Mouse (Mus musculus) neural tube, embryonic 12.5 days (tissue): ENCODE measurements around the gene Mapkbp1. TPM values are rescaled to one million over a fixed set of nuclear protein-coding genes. Genes with fewer than 3 reads are reported as not detected.

Experiments used
- ATAC-seq: fragments of 200-750 bp; cut with Nextera tagmentation; 2 replicates; pipeline ENCODE4 v1.8.0; 2017; ENCODE audit warnings: low read depth, mild to moderate bottlenecking, moderate TSS enrichment, moderate library complexity; ENCODE audit not compliant: low FRiP score
- H3K27ac ChIP-seq: fragments of 300-500 bp; sonication (generic); 2 replicates; pipeline ENCODE4 v1.5.1; 2016
- H3K27me3 ChIP-seq: fragments of 300-500 bp; sonication (generic); replicated peaks from 2 replicates; pipeline ENCODE4 v1.6.1; 2016; ENCODE audit warnings: mild to moderate bottlenecking
- H3K36me3 ChIP-seq: fragments of 300-500 bp; sonication (generic); 2 replicates; pipeline ENCODE4 v1.6.1; 2016; ENCODE audit warnings: mild to moderate bottlenecking
- H3K4me1 ChIP-seq: fragments of 300-500 bp; sonication (generic); 2 replicates; pipeline ENCODE4 v1.6.1; 2016
- H3K4me2 ChIP-seq: fragments of 300-500 bp; sonication (generic); replicated peaks from 2 replicates; pipeline ENCODE4 v1.6.1; 2016; ENCODE audit warnings: mild to moderate bottlenecking
- H3K4me3 ChIP-seq: fragments of 300-500 bp; sonication (generic); 2 replicates; pipeline ENCODE4 v1.5.1; 2016
- H3K9ac ChIP-seq: fragments of 300-500 bp; sonication (generic); 2 replicates; pipeline ENCODE4 v1.6.1; 2016; ENCODE audit warnings: mild to moderate bottlenecking
- H3K9me3 ChIP-seq: fragments of 300-500 bp; sonication (generic); 2 replicates; pipeline ENCODE4 v1.6.1; 2016; ENCODE audit warnings: mild to moderate bottlenecking
- WGBS: fragments of 180-500 bp; shearing (Covaris S2); methylation state at CpG from one replicate; pipeline ENCODE4 v1.1.7; 2016; 5-methylcytosine and 5-hydroxymethylcytosine counted together
- polyA plus RNA-seq: library from polyadenylated mRNA; unstranded; fragments of >200 nt; fragmentation: Nextera tagmentation; extraction: Ambion mirVana; gene quantifications from 2 replicates; pipeline ENCODE4 v1.2.1, GENCODE M21; 2016

The Mapkbp1 gene
- polyA plus RNA-seq, 1 experiment from 2014 or later: 4.6 TPM

DNA sequence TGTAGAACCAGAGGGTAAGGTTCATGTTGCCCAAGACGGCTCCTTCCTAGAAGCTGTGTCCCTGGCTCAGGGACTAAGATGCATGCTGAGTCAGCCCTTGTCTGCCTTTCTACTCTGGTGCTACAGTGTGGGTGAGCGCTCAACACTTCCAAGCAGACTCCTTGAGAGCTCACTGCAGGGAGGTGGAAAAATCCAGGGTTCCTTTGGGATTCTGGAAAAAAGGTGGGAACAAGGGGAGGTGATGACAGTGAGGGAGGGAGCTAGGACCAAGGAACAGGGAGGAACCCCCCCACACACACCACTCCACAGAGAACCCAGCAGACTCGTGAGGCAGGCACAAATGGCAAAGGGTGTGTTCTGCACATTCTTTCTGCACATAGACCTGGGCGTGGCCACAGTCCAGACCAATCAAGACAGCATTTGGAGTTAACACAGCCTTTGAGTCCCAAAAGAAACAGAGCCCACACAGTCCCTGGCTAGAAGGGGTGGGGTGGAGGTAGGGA, 71.7 kb downstream of the Mapkbp1 start:
- Histone ChIP-seq H3K4me2 (no peak overlapping the region), H3K27ac (no peak overlapping the region), H3K36me3 (peaks cover 36% of the 10 kb centered on the region), H3K4me3 (no peak overlapping the region), H3K9ac (no peak overlapping the region), H3K9me3 (no peaks in the 10 kb centered on the region), H3K4me1 (0 out of 2 replicates have a peak, but pooled peaks cover 9% of the 10 kb centered on the region), H3K27me3 (no peaks in the 10 kb centered on the region)
- 56% methylated on average over 4 of the region's 4 CpGs for WGBS
- ATAC-seq: no peak

DNA sequence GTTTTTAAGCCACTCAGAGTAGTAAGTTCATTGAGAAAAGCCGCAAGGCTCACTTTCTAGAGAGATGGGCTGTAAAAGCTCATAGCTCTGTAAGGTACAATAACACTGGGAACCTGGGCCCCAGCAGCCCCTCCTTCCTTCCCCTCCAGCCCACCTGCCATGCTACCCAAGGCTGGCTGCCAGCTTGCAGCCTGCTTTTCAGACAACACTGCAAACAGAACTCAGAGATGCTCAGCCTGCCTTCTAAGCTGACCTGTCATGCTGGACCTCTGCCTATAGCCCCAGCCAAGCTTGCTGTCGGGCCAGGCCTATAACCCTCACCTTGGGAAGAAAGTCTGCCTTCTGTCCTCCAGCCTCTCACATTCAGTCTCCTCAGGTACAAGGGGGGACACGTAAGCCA, 72.2 kb downstream of the Mapkbp1 start:
- H3K4me3 ChIP-seq: no peak overlapping the region
- ATAC-seq: no peak
- H3K9ac ChIP-seq: no peak overlapping the region
- H3K36me3 ChIP-seq: peaks cover 31% of the 10 kb centered on the region
- no peak overlapping the region for H3K27ac ChIP-seq
- H3K4me1 ChIP-seq: 0 out of 2 replicates have a peak, but pooled peaks cover 9% of the 10 kb centered on the region
- WGBS: 67% methylated on average over 3 of the region's 3 CpGs
- H3K9me3 ChIP-seq: no peaks in the 10 kb centered on the region
- no peak overlapping the region for H3K4me2 ChIP-seq
- no peaks in the 10 kb centered on the region for H3K27me3 ChIP-seq

DNA sequence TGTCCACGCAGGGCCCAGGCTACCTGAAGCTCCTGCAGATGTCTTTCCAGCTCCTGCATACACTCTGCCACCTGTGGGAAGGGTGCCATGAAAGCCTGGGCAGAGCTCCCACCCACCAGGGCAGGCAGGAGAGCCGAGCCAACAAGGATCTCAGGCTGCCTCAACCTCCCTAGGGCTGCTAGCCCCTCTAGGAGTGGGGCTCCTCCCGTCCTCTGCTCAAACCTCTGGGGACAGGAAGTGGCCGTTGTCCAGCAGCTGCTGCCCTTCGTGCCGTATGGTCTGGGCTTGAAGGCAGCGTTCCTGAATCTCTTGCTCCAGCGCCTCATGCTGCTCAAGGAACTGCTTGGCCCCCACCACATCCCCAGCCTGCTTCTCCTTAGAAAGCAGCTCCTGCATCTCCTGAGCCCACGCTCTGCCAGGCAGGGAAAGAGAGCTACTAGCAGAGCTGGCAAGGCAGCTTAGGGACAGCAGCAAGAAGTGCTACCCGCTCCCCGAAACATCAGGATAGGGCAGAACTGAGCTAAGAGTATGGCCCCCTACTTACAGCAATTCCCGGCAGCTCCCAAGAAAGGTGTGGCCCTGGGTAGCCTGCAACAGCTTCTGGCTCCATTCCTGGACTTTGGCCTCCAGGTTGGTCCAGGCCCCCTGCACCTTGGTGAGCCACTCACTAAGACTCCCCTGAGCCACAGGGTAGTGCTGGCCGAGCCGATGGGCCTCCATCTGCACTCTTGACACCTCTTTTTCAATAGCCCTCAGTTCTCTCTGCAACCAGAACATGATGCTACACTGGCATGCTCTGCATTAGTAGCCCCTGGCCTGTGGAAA, 74.2 kb downstream of the Mapkbp1 start:
- no peak overlapping the region for H3K4me2 ChIP-seq
- H3K4me1 ChIP-seq: 0 out of 2 replicates have a peak, but pooled peaks cover 9% of the 10 kb centered on the region
- H3K9ac ChIP-seq: no peak overlapping the region
- no peaks in the 10 kb centered on the region for H3K9me3 ChIP-seq
- ATAC-seq: no peak
- no peak overlapping the region for H3K4me3 ChIP-seq
- H3K27me3 ChIP-seq: no peaks in the 10 kb centered on the region
- no peak overlapping the region for H3K27ac ChIP-seq
- 77% methylated on average over 14 of the region's 14 CpGs for WGBS
- H3K36me3 ChIP-seq: peaks cover 11% of the 10 kb centered on the region

- H3K27me3 ChIP-seq: no peaks in the 10 kb centered on the region
- H3K4me2 ChIP-seq: no peak overlapping the region
- no peaks in the 10 kb centered on the region for H3K9me3 ChIP-seq
- no peak overlapping the region for H3K27ac ChIP-seq
- H3K36me3 ChIP-seq: no peaks in the 10 kb centered on the region
- no peak for ATAC-seq
- 0 out of 2 replicates have a peak, but pooled peaks cover 9% of the 10 kb centered on the region for H3K4me1 ChIP-seq
- H3K4me3 ChIP-seq: no peak overlapping the region
- 70% methylated on average over 9 of the region's 9 CpGs for WGBS
- no peak overlapping the region for H3K9ac ChIP-seq
Observed at GRCm38 (mm10) chr2:120048173-120048572, 75.7 kb downstream of the Mapkbp1 start.

- Histone ChIP-seq H3K9ac (no peak overlapping the region), H3K4me3 (no peak overlapping the region), H3K4me1 (0 out of 2 replicates have a peak, but pooled peaks cover 9% of the 10 kb centered on the region), H3K9me3 (no peaks in the 10 kb centered on the region), H3K36me3 (no peaks in the 10 kb centered on the region), H3K27ac (no peak overlapping the region), H3K4me2 (no peak overlapping the region), H3K27me3 (no peaks in the 10 kb centered on the region)
- 66% methylated on average over 10 of the region's 10 CpGs for WGBS
- ATAC-seq: no peak
Observed at GRCm38 (mm10) chr2:120049632-120050274, 77.3 kb downstream of the Mapkbp1 start.

GRCm38 (mm10) chr2:120051405-120051804, 78.9 kb downstream of the Mapkbp1 start:
- 69% methylated on average over 6 of the region's 6 CpGs for WGBS
- no peak for ATAC-seq
- no peaks in the 10 kb centered on the region for H3K9me3 ChIP-seq
- H3K27me3 ChIP-seq: no peaks in the 10 kb centered on the region
- H3K9ac ChIP-seq: no peak overlapping the region
- no peak overlapping the region for H3K27ac ChIP-seq
- H3K4me3 ChIP-seq: no peak overlapping the region
- H3K4me1 ChIP-seq: 0 out of 2 replicates have a peak, but pooled peaks cover 6% of the 10 kb centered on the region
- no peaks in the 10 kb centered on the region for H3K36me3 ChIP-seq
- no peak overlapping the region for H3K4me2 ChIP-seq

GRCm38 (mm10) chr2:120054771-120055552, 82.5 kb downstream of the Mapkbp1 start:
- H3K27ac ChIP-seq: no peak overlapping the region
- ATAC-seq: no peak
- 90% methylated on average over 12 of the region's 12 CpGs for WGBS
- no peak overlapping the region for H3K4me3 ChIP-seq
- H3K4me1 ChIP-seq: no peaks in the 10 kb centered on the region
- no peaks in the 10 kb centered on the region for H3K9me3 ChIP-seq
- no peak overlapping the region for H3K4me2 ChIP-seq
- no peaks in the 10 kb centered on the region for H3K36me3 ChIP-seq
- H3K9ac ChIP-seq: no peak overlapping the region
- H3K27me3 ChIP-seq: no peaks in the 10 kb centered on the region

GRCm38 (mm10) chr2:120055923-120056322, 83.4 kb downstream of the Mapkbp1 start:
- ATAC-seq: no peak
- no peak overlapping the region for H3K4me3 ChIP-seq
- 92% methylated on average over 10 of the region's 10 CpGs for WGBS
- no peaks in the 10 kb centered on the region for H3K36me3 ChIP-seq
- no peaks in the 10 kb centered on the region for H3K4me1 ChIP-seq
- no peak overlapping the region for H3K4me2 ChIP-seq
- H3K9ac ChIP-seq: no peak overlapping the region
- H3K9me3 ChIP-seq: no peaks in the 10 kb centered on the region
- H3K27ac ChIP-seq: no peak overlapping the region
- H3K27me3 ChIP-seq: no peaks in the 10 kb centered on the region

GRCm38 (mm10) chr2:120058818-120059217, 86.3 kb downstream of the Mapkbp1 start:
- H3K4me3 ChIP-seq: no peak overlapping the region
- H3K27ac ChIP-seq: no peak overlapping the region
- ATAC-seq: no peak
- H3K9ac ChIP-seq: no peak overlapping the region
- no peaks in the 10 kb centered on the region for H3K36me3 ChIP-seq
- WGBS: 86% methylated on average over 4 of the region's 4 CpGs
- H3K27me3 ChIP-seq: no peaks in the 10 kb centered on the region
- no peaks in the 10 kb centered on the region for H3K9me3 ChIP-seq
- H3K4me1 ChIP-seq: no peaks in the 10 kb centered on the region
- H3K4me2 ChIP-seq: no peak overlapping the region

GRCm38 (mm10) chr2:120059466-120059865, 87.0 kb downstream of the Mapkbp1 start:
- H3K9me3 ChIP-seq: no peaks in the 10 kb centered on the region
- ATAC-seq: no peak
- no peak overlapping the region for H3K4me2 ChIP-seq
- H3K9ac ChIP-seq: no peak overlapping the region
- H3K27me3 ChIP-seq: no peaks in the 10 kb centered on the region
- H3K4me1 ChIP-seq: no peaks in the 10 kb centered on the region
- H3K4me3 ChIP-seq: no peak overlapping the region
- no peak overlapping the region for H3K27ac ChIP-seq
- H3K36me3 ChIP-seq: no peaks in the 10 kb centered on the region
- WGBS: 86% methylated on average over 3 of the region's 3 CpGs

DNA sequence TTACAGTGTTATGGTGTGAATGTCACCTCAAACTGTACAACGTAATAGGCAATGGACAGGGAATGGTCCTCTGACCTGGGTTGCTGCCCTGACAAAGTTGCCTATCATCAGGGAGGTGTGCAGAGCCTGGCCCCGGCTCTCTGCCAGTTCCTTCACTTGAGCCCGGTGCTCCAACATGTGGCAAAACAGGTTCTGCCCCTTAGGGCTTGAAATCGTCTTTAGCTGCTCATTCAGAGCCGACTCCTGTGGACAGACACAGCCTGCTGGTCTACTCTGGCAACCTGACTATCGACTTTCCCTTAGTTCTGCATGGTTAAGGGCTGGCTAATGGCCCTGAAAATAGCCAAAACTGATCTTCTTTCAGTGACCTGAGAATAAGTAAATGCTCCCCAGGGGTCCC, 87.7 kb downstream of the Mapkbp1 start:
- Histone ChIP-seq H3K9ac (no peak overlapping the region), H3K27me3 (no peaks in the 10 kb centered on the region), H3K36me3 (no peaks in the 10 kb centered on the region), H3K4me1 (no peaks in the 10 kb centered on the region), H3K27ac (no peak overlapping the region), H3K4me3 (no peak overlapping the region), H3K4me2 (no peak overlapping the region), H3K9me3 (no peaks in the 10 kb centered on the region)
- 70% methylated on average over 6 of the region's 6 CpGs for WGBS
- ATAC-seq: no peak

- no peak overlapping the region for H3K27ac ChIP-seq
- no peaks in the 10 kb centered on the region for H3K27me3 ChIP-seq
- H3K9ac ChIP-seq: no peak overlapping the region
- H3K36me3 ChIP-seq: no peaks in the 10 kb centered on the region
- H3K4me2 ChIP-seq: no peak overlapping the region
- no peaks in the 10 kb centered on the region for H3K4me1 ChIP-seq
- ATAC-seq: no peak
- no peaks in the 10 kb centered on the region for H3K9me3 ChIP-seq
- H3K4me3 ChIP-seq: no peak overlapping the region
- WGBS: 74% methylated on average over 9 of the region's 9 CpGs
Observed at GRCm38 (mm10) chr2:120060651-120061050, 88.2 kb downstream of the Mapkbp1 start.
